Mouse (Mus musculus): ENCODE results near the gene Usp24. TPM values are rescaled to one million over a fixed set of nuclear protein-coding genes. Genes with fewer than 3 reads are reported as not detected.
A peak's percentile ranks its signal among the peaks of the same experiment; 100 is the strongest.

The Usp24 gene
- polyA plus RNA-seq, 1 experiment from 2014 or later, result 9.7 TPM

DNA sequence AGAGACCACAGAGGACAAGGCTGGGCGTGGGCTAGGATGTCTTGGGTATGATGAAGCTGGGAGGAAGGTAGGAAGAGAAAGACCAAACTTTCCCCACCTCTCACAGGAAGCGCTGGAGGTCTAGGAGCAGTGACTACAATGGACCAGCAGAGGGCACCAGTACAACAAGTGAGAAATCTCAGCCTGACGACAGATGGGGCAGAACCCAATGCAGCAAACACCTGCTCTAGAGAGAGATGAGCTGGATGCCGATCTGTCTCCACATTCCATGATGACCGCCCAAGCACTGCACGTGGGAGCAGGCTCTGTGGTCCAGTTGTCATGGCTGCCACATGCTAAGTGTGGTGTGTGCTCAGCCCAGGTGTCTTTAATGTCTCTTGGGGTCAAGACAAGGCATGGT lies 158.2 kb downstream of the Usp24 start:
- 0 out of 2 replicates have a peak, but pooled peaks cover 2% of the 10 kb centered on the region for H3K27me3 ChIP-seq (replicated peaks)
- no peaks in the 10 kb centered on the region for H3K9me3 ChIP-seq
- no peak overlapping the region for H3K4me2 ChIP-seq
- no peak overlapping the region for H3K27ac ChIP-seq
- peaks cover 2% of the 10 kb centered on the region; the same call in 1 of the 2 replicates for H3K4me1 ChIP-seq
- ATAC-seq (replicated peaks), result peak; percentile 73
- no peak overlapping the region for H3K9ac ChIP-seq
- no peaks in the 10 kb centered on the region for H3K36me3 ChIP-seq (replicated peaks)
- no peak overlapping the region for H3K4me3 ChIP-seq
- 1% methylated on average over 6 of the region's 6 CpGs for WGBS

DNA sequence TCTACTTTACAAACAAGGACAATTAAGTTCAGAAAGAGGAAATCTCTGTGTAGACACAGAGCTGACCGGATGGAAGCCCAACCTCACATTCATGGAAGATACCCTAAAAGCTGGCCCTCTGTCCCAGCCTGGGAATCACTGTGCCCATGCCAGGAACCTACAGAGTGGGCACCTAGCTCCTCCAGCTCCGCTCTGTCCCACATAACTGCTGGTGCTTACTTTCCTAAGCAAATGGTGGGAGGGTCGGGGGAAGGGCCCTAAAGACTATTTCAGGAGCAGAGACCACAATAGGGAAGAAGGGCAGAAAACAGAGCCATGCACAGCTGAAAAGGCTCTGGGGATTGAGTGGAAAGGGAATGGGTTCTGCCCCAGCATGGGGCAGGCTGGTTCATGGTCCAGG lies 164.5 kb downstream of the Usp24 start:
- Histone ChIP-seq H3K27ac (no peak overlapping the region), H3K9me3 (no peaks in the 10 kb centered on the region), H3K9ac (no peak overlapping the region), H3K4me3 (no peak overlapping the region), H3K4me2 (no peak overlapping the region), H3K27me3 (replicated peaks) (no peaks in the 10 kb centered on the region), H3K4me1 (no peaks in the 10 kb centered on the region), H3K36me3 (replicated peaks) (no peaks in the 10 kb centered on the region)
- WGBS, result 64% methylated on average over 3 of the region's 3 CpGs
- ATAC-seq (replicated peaks), result no peak

DNA sequence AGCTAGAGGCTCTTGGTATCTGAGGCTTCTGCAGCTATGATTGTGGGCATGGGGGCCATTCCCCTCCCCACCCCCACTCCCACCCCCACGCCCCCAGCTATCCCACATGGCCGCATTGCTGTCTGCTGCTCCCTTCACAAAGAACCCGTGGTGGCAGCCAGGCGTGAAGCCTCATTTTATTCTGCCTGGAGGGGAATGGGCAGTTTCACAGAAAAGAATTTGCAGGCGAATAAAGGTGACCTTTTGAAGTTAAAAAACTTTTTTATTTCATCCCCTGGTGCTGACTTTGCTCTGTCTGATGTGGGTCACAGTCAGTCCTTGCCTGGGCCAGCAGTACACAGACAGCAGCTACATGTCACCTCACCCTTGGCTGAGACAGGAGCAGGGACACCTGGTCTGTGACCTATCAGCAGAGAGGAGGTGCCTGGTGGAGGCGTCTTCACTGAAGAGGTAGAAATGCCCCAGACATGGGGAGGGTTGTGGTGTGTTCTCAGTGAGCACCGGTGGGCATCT lies 167.3 kb downstream of the Usp24 start:
- no peak overlapping the region for H3K27ac ChIP-seq
- H3K4me3 ChIP-seq, result no peak overlapping the region
- H3K9ac ChIP-seq, result no peak overlapping the region
- ATAC-seq (replicated peaks), result no peak
- no peaks in the 10 kb centered on the region for H3K27me3 ChIP-seq (replicated peaks)
- no peaks in the 10 kb centered on the region for H3K9me3 ChIP-seq
- 33% methylated on average over 7 of the region's 7 CpGs for WGBS
- no peak overlapping the region for H3K4me2 ChIP-seq
- H3K36me3 ChIP-seq (replicated peaks), result no peaks in the 10 kb centered on the region
- no peaks in the 10 kb centered on the region for H3K4me1 ChIP-seq

DNA sequence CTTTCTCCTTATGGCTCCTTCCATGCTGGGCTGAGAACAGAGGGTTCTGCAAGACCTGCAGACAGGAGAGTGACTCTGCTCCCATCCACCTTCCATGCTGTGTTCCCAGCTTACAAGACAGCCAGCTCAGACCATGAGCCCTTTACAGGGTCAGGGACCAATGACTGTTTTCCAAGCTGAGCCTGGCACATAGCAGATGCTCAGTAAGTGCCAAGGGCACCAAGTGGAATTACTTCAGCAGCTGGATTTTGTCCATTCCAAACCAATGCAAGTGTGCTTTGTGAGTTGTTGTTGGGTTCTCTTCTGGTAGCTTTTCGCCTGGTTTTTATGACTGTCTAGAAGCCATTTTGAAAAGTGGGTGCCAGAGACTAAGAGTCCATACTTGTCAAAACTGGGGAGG lies 167.8 kb downstream of the Usp24 start:
- Histone ChIP-seq H3K4me2 (no peak overlapping the region), H3K27ac (no peak overlapping the region), H3K9ac (no peak overlapping the region), H3K4me1 (no peaks in the 10 kb centered on the region), H3K36me3 (replicated peaks) (no peaks in the 10 kb centered on the region), H3K4me3 (no peak overlapping the region), H3K9me3 (no peaks in the 10 kb centered on the region), H3K27me3 (replicated peaks) (no peaks in the 10 kb centered on the region)
- WGBS, result 92% methylated on average over 1 of the region's 1 CpGs
- ATAC-seq (replicated peaks), result no peak

DNA sequence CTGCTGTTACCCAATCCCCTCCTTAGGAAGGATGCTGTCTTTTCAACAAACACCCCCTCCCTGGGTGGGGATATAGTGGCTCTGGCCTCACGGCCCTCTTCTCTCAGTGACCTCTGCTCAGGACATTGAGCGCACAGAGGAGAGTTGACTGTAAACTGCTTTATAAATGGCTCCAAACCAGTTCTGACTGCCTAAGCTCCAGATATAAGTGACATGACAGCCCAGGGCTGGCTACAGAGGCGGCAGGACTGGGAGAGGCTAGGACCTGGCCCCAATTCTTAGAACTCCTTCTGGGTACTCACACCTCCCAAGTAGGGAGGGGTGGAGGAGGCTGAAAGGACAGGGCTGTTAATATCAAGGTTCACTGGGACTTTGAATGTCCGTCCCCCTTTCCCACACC lies 174.6 kb downstream of the Usp24 start:
- H3K4me2 ChIP-seq, result no peak overlapping the region
- no peak overlapping the region for H3K9ac ChIP-seq
- H3K4me3 ChIP-seq, result no peak overlapping the region
- H3K4me1 ChIP-seq, result no peaks in the 10 kb centered on the region
- H3K9me3 ChIP-seq, result no peaks in the 10 kb centered on the region
- 63% methylated on average over 4 of the region's 4 CpGs for WGBS
- H3K27me3 ChIP-seq (replicated peaks), result no peaks in the 10 kb centered on the region
- H3K27ac ChIP-seq, result no peak overlapping the region
- no peaks in the 10 kb centered on the region for H3K36me3 ChIP-seq (replicated peaks)
- no peak for ATAC-seq (replicated peaks)

Other genes starting within 250 kb of the Usp24 start
- gene Pcsk9, start 148.1 kb downstream of the Usp24 start, polyA plus RNA-seq (2015; fragmentation: Nextera tagmentation; extraction: Ambion mirVana), result 2.4 and 3.6 TPM in 2 replicates
- gene Bsnd, start 176.1 kb downstream of the Usp24 start, polyA plus RNA-seq (2015; fragmentation: Nextera tagmentation; extraction: Ambion mirVana), result not detected in 2 replicates
- gene Dhcr24, start 244.8 kb downstream of the Usp24 start, polyA plus RNA-seq (2015; fragmentation: Nextera tagmentation; extraction: Ambion mirVana), result 6.0 and 6.2 TPM in 2 replicates